Mouse (Mus musculus) MEL (cell line): ENCODE measurements around the gene Cbfa2t2.

ENCODE experiments used
- CHD2 ChIP-seq: IDR thresholded peaks from 2 replicates; pipeline ENCODE4 v1.6.1; 2011; ENCODE audit warnings: low read length, improper control_type of control experiment
- CTCF ChIP-seq, 3 experiments: IDR thresholded peaks in 2 of 3; conservative IDR thresholded peaks in 1 of 3; 2 replicates each; pipeline ENCODE4 v1.5.1; 2011 to 2012; ENCODE audit warnings: low read length in 3 of 3, low read depth in 2 of 3, mild to moderate bottlenecking in 2 of 3, improper control_type of control experiment in 1 of 3, inconsistent platforms in 1 of 3, mixed read lengths in 1 of 3, moderate library complexity in 1 of 3; ENCODE audit not compliant: control insufficient read depth in 1 of 3, insufficient read depth in 1 of 3, poor library complexity in 1 of 3, severe bottlenecking in 1 of 3
- EP300 ChIP-seq, 2 experiments: IDR thresholded peaks; 2 replicates each; pipeline ENCODE4 v1.6.1; 2011; ENCODE audit warnings: improper control_type of control experiment in 2 of 2, low read length in 2 of 2, low read depth in 1 of 2, mild to moderate bottlenecking in 1 of 2
- HCFC1 ChIP-seq: IDR thresholded peaks from 2 replicates; pipeline ENCODE4 v1.6.1; 2012; ENCODE audit warnings: low read depth, mild to moderate bottlenecking, inconsistent platforms, low read length, improper control_type of control experiment, moderate library complexity
- KAT2A ChIP-seq: conservative IDR thresholded peaks from 2 replicates; pipeline ENCODE4 v1.6.1; 2012; ENCODE audit warnings: low read depth, low read length, improper control_type of control experiment, inconsistent platforms
- MEF2A ChIP-seq: IDR thresholded peaks from 2 replicates; pipeline ENCODE4 v1.6.1; 2014; ENCODE audit warnings: low read depth, mild to moderate bottlenecking, inconsistent platforms, low read length, improper control_type of control experiment; ENCODE audit not compliant: poor library complexity, insufficient replicate concordance, severe bottlenecking; ENCODE audit errors: extremely low read depth
- ZC3H11A ChIP-seq: IDR thresholded peaks from 2 replicates; pipeline ENCODE4 v1.6.1; 2012; ENCODE audit warnings: low read depth, mild to moderate bottlenecking, inconsistent platforms, low read length, improper control_type of control experiment
- ZNF384 ChIP-seq: IDR thresholded peaks from 2 replicates; pipeline ENCODE4 v1.6.1; 2012; ENCODE audit warnings: low read depth, mild to moderate bottlenecking, inconsistent platforms, low read length, improper control_type of control experiment

DNA sequence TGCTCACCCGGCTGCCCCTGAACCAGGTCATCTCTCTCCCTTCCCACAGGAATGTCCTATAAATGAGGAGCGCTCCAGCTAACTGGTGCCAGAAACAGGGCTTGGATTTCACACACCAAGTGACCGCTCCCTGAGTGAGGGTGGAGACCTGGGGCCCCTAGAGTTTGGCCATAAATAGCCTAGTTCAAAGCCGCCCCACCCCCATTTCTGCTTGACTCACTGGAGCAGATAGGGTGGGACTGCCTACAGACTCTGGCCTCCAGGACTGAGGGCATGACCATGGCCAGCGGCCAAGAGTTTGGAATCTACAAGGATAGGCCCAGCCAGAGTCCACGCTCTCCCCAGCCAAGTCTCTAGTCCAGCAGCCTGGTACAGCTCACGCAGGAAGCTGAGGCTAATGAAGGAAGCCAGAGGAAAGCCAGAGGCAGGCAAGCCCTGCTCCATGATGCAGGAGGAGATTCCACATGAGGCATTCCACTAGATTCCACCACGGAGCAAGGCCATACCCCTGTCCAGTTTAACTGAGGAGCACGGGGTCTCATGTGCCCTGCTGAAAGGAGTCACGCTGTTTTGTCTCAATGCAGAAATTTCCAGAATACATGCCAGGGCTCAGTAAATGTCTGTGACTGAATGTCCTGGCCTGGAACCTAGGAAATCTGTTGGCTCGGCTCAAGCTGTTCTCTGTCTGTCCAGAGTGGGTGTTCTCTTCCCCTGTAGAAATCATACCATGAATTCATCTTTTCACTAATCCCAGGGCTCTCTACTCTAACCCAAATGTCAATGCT lies 45.9 kb upstream of the Cbfa2t2 start:
- TF ChIP-seq CTCF (IDR thresholded peaks at IDR 0.05 in 2 of 3, conservative IDR thresholded peaks at IDR 0.05 in 1 of 3; ENCODE audit: control insufficient read depth in 1 of 3, insufficient read depth in 1 of 3, low read depth in 2 of 3, low read length in 3 of 3, poor library complexity in 1 of 3, severe bottlenecking in 1 of 3) = no peak
- no peak for TF ChIP-seq KAT2A
- TF ChIP-seq HCFC1 = no peak
- no peak for TF ChIP-seq MEF2A
- no peak for TF ChIP-seq ZC3H11A
- TF ChIP-seq ZNF384 = no peak
- no peak for TF ChIP-seq EP300 (IDR thresholded peaks at IDR 0.05; ENCODE audit: low read depth in 1 of 2, low read length in 2 of 2)
- TF ChIP-seq CHD2 = no peak
